ENCODE assay signal across 15 mouse cellular contexts in genomic region chr10:69207981-69208630, GRCm38 (mm10). TPM values are rescaled to one million over a fixed set of nuclear protein-coding genes. Genes with fewer than 3 reads are reported as not detected.
DNase-seq lines count a peak whose midpoint lies in the region; ATAC-seq lines count a peak whose summit lies in the region.
"Had no signal": no experiment of that assay in that cellular context is flagged by ENCODE, and none has a peak within 500 bp of the region (broad histone marks: within the 10 kb centered on the region; RNA-seq: fewer than 3 reads in every experiment).

No protein-coding gene starts in this region.

- no peak overlapping the region for H3K9ac ChIP-seq in embryonic facial prominence, embryonic 13.5 days
- H3K9ac ChIP-seq in limb, embryonic 12.5 days (replicated peaks): no peak overlapping the region
- H3K9ac ChIP-seq: forebrain, embryonic 13.5 days; heart, embryonic 13.5 days; kidney, embryonic 15.5 days; midbrain, embryonic 15.5 days had no signal

- no peak for ATAC-seq in embryonic facial prominence, embryonic 13.5 days (ENCODE audit: insufficient number of reproducible peaks, insufficient read depth, low FRiP score, low TSS enrichment, low read depth)
- peak; percentile 29; the same call in 1 of the 2 replicates for ATAC-seq in limb, embryonic 12.5 days (ENCODE audit: insufficient number of reproducible peaks, insufficient read depth, low FRiP score, low TSS enrichment, low read depth)
- no peak for ATAC-seq in megakaryocyte-erythroid progenitor cell, adult 5-6 weeks (replicated peaks; ENCODE audit: low FRiP score, low TSS enrichment, poor library complexity, severe bottlenecking)
- ATAC-seq: forebrain, embryonic 13.5 days; midbrain, embryonic 15.5 days had no signal

- H3K27me3 ChIP-seq in embryonic facial prominence, embryonic 13.5 days: no peaks in the 10 kb centered on the region
- H3K27me3 ChIP-seq in embryonic facial prominence, embryonic 10.5 days (replicated peaks; ENCODE audit: low read depth, poor library complexity, severe bottlenecking): no peaks in the 10 kb centered on the region
- H3K27me3 ChIP-seq in limb, embryonic 12.5 days: no peaks in the 10 kb centered on the region
- H3K27me3 ChIP-seq in limb, embryonic 10.5 days (ENCODE audit: low read depth, poor library complexity, severe bottlenecking): no peaks in the 10 kb centered on the region
- H3K27me3 ChIP-seq: forebrain, embryonic 13.5 days; heart, embryonic 13.5 days; kidney, embryonic 15.5 days; midbrain, embryonic 15.5 days had no signal

- 0 out of 2 replicates have a peak, but pooled peaks cover 7% of the 10 kb centered on the region for H3K4me1 ChIP-seq in embryonic facial prominence, embryonic 13.5 days
- H3K4me1 ChIP-seq in embryonic facial prominence, embryonic 10.5 days: peaks cover 20% of the 10 kb centered on the region
- H3K4me1 ChIP-seq in limb, embryonic 12.5 days (replicated peaks): peaks cover 20% of the 10 kb centered on the region
- H3K4me1 ChIP-seq in limb, embryonic 10.5 days: peaks cover 16% of the 10 kb centered on the region

- 81% methylated on average over 15 of the region's 15 CpGs for WGBS in embryonic facial prominence, embryonic 13.5 days
- WGBS in embryonic facial prominence, embryonic 10.5 days: 91% methylated on average over 15 of the region's 15 CpGs
- 83% methylated on average over 15 of the region's 15 CpGs for WGBS in limb, embryonic 12.5 days
- 89% methylated on average over 15 of the region's 15 CpGs for WGBS in limb, embryonic 10.5 days

- H3K4me3 ChIP-seq in embryonic facial prominence, embryonic 13.5 days: no peak overlapping the region
- H3K4me3 ChIP-seq in embryonic facial prominence, embryonic 10.5 days: no peak overlapping the region
- no peak overlapping the region for H3K4me3 ChIP-seq in limb, embryonic 12.5 days (replicated peaks)
- H3K4me3 ChIP-seq in limb, embryonic 10.5 days: no peak overlapping the region
- H3K4me3 ChIP-seq: forebrain, embryonic 13.5 days; heart, embryonic 13.5 days; kidney, embryonic 15.5 days; midbrain, embryonic 15.5 days had no signal

- peaks cover 5% of the 10 kb centered on the region; the same call in 1 of the 2 replicates for H3K9me3 ChIP-seq in embryonic facial prominence, embryonic 13.5 days
- H3K9me3 ChIP-seq in embryonic facial prominence, embryonic 10.5 days: no peaks in the 10 kb centered on the region
- H3K9me3 ChIP-seq in limb, embryonic 12.5 days: no peaks in the 10 kb centered on the region
- H3K9me3 ChIP-seq in limb, embryonic 10.5 days (replicated peaks): no peaks in the 10 kb centered on the region
- H3K9me3 ChIP-seq: forebrain, embryonic 13.5 days; kidney, embryonic 15.5 days; midbrain, embryonic 15.5 days had no signal

- peaks cover 5% of the 10 kb centered on the region; the same call in 1 of the 2 replicates for H3K36me3 ChIP-seq in embryonic facial prominence, embryonic 13.5 days
- H3K36me3 ChIP-seq in embryonic facial prominence, embryonic 10.5 days (replicated peaks): peaks cover 15% of the 10 kb centered on the region
- H3K36me3 ChIP-seq in limb, embryonic 12.5 days: peaks cover 7% of the 10 kb centered on the region; the same call in 1 of the 2 replicates
- peaks cover 11% of the 10 kb centered on the region for H3K36me3 ChIP-seq in limb, embryonic 10.5 days
- H3K36me3 ChIP-seq: midbrain, embryonic 15.5 days had no signal

- DNase-seq in embryonic facial prominence, embryonic 10.5 days (ENCODE audit: low spot score): no peak
- no peak for DNase-seq in limb, embryonic 10.5 days (ENCODE audit: low spot score)
- peak; percentile 60 to 80 for DNase-seq in gastrocnemius, postnatal 4 days (ENCODE audit: low spot score in 2 of 2)
- no peak for DNase-seq in layer of hippocampus, adult 9-10 months (ENCODE audit: low spot score)
- DNase-seq in right cerebral cortex, postnatal 4 days: no peak
- DNase-seq: cerebellum, adult 9-10 months; lung, postnatal 10 days; thymus, postnatal 25 days had no signal

- H3K27ac ChIP-seq in embryonic facial prominence, embryonic 13.5 days: peak overlapping the region; percentile 4; the same call in 1 of the 2 replicates
- no peak overlapping the region for H3K27ac ChIP-seq in embryonic facial prominence, embryonic 10.5 days (replicated peaks)
- H3K27ac ChIP-seq in limb, embryonic 12.5 days: no peak overlapping the region; the same call in 1 of the 2 replicates
- no peak overlapping the region for H3K27ac ChIP-seq in limb, embryonic 10.5 days
- H3K27ac ChIP-seq: forebrain, embryonic 13.5 days; heart, embryonic 13.5 days; kidney, embryonic 15.5 days; midbrain, embryonic 15.5 days had no signal

- no peak overlapping the region for H3K4me2 ChIP-seq in embryonic facial prominence, embryonic 13.5 days
- no peak overlapping the region for H3K4me2 ChIP-seq in limb, embryonic 12.5 days
- H3K4me2 ChIP-seq: forebrain, embryonic 13.5 days; heart, embryonic 13.5 days; kidney, embryonic 15.5 days; midbrain, embryonic 15.5 days had no signal

RNA-seq across cellular contexts. Expression of gene A930033H14Rik, which starts 4.8 kb away (rescaled TPM):
- polyA plus RNA-seq in embryonic facial prominence, embryonic 13.5 days (2015; fragmentation: Nextera tagmentation; extraction: Ambion mirVana): 2.9 and 3.0 TPM in 2 replicates
- 1.2 and 1.4 TPM in 2 replicates for polyA plus RNA-seq in embryonic facial prominence, embryonic 10.5 days (2016; fragmentation: Nextera tagmentation; extraction: Ambion mirVana)
- polyA plus RNA-seq in limb, embryonic 12.5 days (2016; fragmentation: Nextera tagmentation; extraction: Ambion mirVana): 2.7 and 2.9 TPM in 2 replicates
- 1.0 and 1.6 TPM in 2 replicates for polyA plus RNA-seq in limb, embryonic 10.5 days (2016; fragmentation: Nextera tagmentation; extraction: Ambion mirVana)
- 1 to 10 TPM; 6.2 to 8.3 TPM for total RNA-seq in gastrocnemius, postnatal 4 days (2021)
- total RNA-seq in megakaryocyte-erythroid progenitor cell, adult 5-6 weeks (2014; fragmentation: Nextera tagmentation): 0.46 TPM in 1 of 2 replicates, not detected in the other
- total RNA-seq in megakaryocyte-erythroid progenitor cell, adult 5-6 weeks (2017): 0.08 and 0.42 TPM in 2 replicates

RNA-seq across cellular contexts. Expression of gene Rhobtb1, which starts 56.9 kb away (rescaled TPM):
- polyA plus RNA-seq in embryonic facial prominence, embryonic 13.5 days (2015; fragmentation: Nextera tagmentation; extraction: Ambion mirVana): 22.9 and 29.2 TPM in 2 replicates
- polyA plus RNA-seq in embryonic facial prominence, embryonic 10.5 days (2016; fragmentation: Nextera tagmentation; extraction: Ambion mirVana): 17.1 and 19.3 TPM in 2 replicates
- 29.9 and 33.0 TPM in 2 replicates for polyA plus RNA-seq in limb, embryonic 12.5 days (2016; fragmentation: Nextera tagmentation; extraction: Ambion mirVana)
- 15.3 and 20.2 TPM in 2 replicates for polyA plus RNA-seq in limb, embryonic 10.5 days (2016; fragmentation: Nextera tagmentation; extraction: Ambion mirVana)
- total RNA-seq in gastrocnemius, postnatal 4 days (2021): 10 to 100 TPM; 23.3 to 25.9 TPM
- 0.87 TPM in 1 of 2 replicates, not detected in the other for total RNA-seq in megakaryocyte-erythroid progenitor cell, adult 5-6 weeks (2014; fragmentation: Nextera tagmentation)
- 0.30 and 4.1 TPM in 2 replicates for total RNA-seq in megakaryocyte-erythroid progenitor cell, adult 5-6 weeks (2017)

Comparison
In these comparisons a context has a peak if more than half of its experiments do, and no peak if none do; other contexts are left out.
1. DNase-seq: peak in gastrocnemius, postnatal 4 days (2 of 2); none in embryonic facial prominence, embryonic 10.5 days (single experiment), limb, embryonic 10.5 days (single experiment), layer of hippocampus, adult 9-10 months (single experiment) and right cerebral cortex, postnatal 4 days (single experiment).